Mouse (Mus musculus) CH12.LX (cell line): ENCODE data around the gene Mgat4b. TPM values are rescaled to one million over a fixed set of nuclear protein-coding genes. Genes with fewer than 3 reads are reported as not detected.

ENCODE experiments used
- DNase-seq: peaks from one replicate; pipeline ENCODE4 v3.0.0-alpha.2; 2013; ENCODE audit errors: extremely low read depth
- H3K27ac ChIP-seq: 2 replicates; pipeline ENCODE4 v1.5.1; 2012; ENCODE audit warnings: low read depth, mild to moderate bottlenecking, control low read depth, moderate library complexity; ENCODE audit not compliant: insufficient read depth
- H3K27me3 ChIP-seq: replicated peaks from 2 replicates; pipeline ENCODE3; 2012; ENCODE audit warnings: inconsistent platforms
- H3K36me3 ChIP-seq, 2 experiments: replicated peaks in 1 of 2; 2 replicates each; pipeline versions ENCODE3 to v1.6.1; 2012; ENCODE audit warnings: inconsistent platforms in 1 of 2, low read length in 1 of 2, mild to moderate bottlenecking in 1 of 2, mixed read lengths in 1 of 2, moderate library complexity in 1 of 2; ENCODE audit not compliant: control insufficient read depth in 1 of 2, insufficient read depth in 1 of 2
- H3K4me1 ChIP-seq, 2 experiments: 2 replicates each; pipeline ENCODE4 v1.6.1; 2012; ENCODE audit warnings: inconsistent platforms in 1 of 2, moderate library complexity in 1 of 2; ENCODE audit not compliant: insufficient read depth in 2 of 2, control insufficient read depth in 1 of 2
- H3K4me2 ChIP-seq: 2 replicates; pipeline ENCODE4 v1.6.1; 2012; ENCODE audit warnings: low read depth, mild to moderate bottlenecking, control low read depth; ENCODE audit not compliant: poor library complexity, insufficient read depth, severe bottlenecking
- H3K4me3 ChIP-seq, 3 experiments: fragments of 150-350 bp in 1 of 3; sonication (generic) in 1 of 3; replicated peaks in 1 of 3; 2 replicates each; pipeline versions ENCODE3 to v1.5.1; 2011 to 2012; ENCODE audit warnings: low read depth in 2 of 3, low read length in 2 of 3, mild to moderate bottlenecking in 2 of 3, moderate library complexity in 2 of 3, control low read depth in 1 of 3, improper control_type of control experiment in 1 of 3, inconsistent platforms in 1 of 3, mixed read lengths in 1 of 3; ENCODE audit not compliant: poor library complexity in 1 of 3
- H3K79me2 ChIP-seq: replicated peaks from 2 replicates; pipeline ENCODE4 v1.6.1; 2012; ENCODE audit warnings: mild to moderate bottlenecking, moderate library complexity; ENCODE audit not compliant: control insufficient read depth, poor library complexity, insufficient read depth, severe bottlenecking; ENCODE audit errors: extremely low read depth
- H3K9ac ChIP-seq: 2 replicates; pipeline ENCODE4 v1.6.1; 2012; ENCODE audit warnings: low read depth, mild to moderate bottlenecking, control low read depth, moderate library complexity; ENCODE audit not compliant: insufficient read depth
- H3K9me3 ChIP-seq: replicated peaks from 2 replicates; pipeline ENCODE3; 2012; ENCODE audit warnings: low read length, inconsistent platforms, mixed read lengths
- CHD1 ChIP-seq: IDR thresholded peaks from 2 replicates; pipeline ENCODE4 v1.6.1; 2012; ENCODE audit warnings: low read depth, low read length, improper control_type of control experiment, inconsistent platforms
- CHD2 ChIP-seq: IDR thresholded peaks from 2 replicates; pipeline ENCODE4 v1.6.1; 2011; ENCODE audit warnings: low read length, improper control_type of control experiment
- CTCF ChIP-seq, 2 experiments: IDR thresholded peaks in 1 of 2; conservative IDR thresholded peaks in 1 of 2; 2 replicates each; pipeline ENCODE4 v1.5.1; 2011 to 2012; ENCODE audit warnings: low read depth in 2 of 2, low read length in 2 of 2, improper control_type of control experiment in 1 of 2, inconsistent platforms in 1 of 2, mild to moderate bottlenecking in 1 of 2, moderate library complexity in 1 of 2
- E2F4 ChIP-seq: IDR thresholded peaks from 2 replicates; pipeline ENCODE4 v1.6.1; 2011; ENCODE audit warnings: low read depth, low read length, improper control_type of control experiment; ENCODE audit not compliant: insufficient replicate concordance
- MEF2A ChIP-seq: IDR thresholded peaks from 2 replicates; pipeline ENCODE4 v1.6.1; 2014; ENCODE audit warnings: low read depth, mild to moderate bottlenecking, inconsistent platforms, low read length, improper control_type of control experiment, borderline replicate concordance
- MXI1 ChIP-seq: IDR thresholded peaks from 2 replicates; pipeline ENCODE4 v1.6.1; 2011; ENCODE audit warnings: mild to moderate bottlenecking, low read depth, low read length, improper control_type of control experiment
- SIN3A ChIP-seq: IDR thresholded peaks from 2 replicates; pipeline ENCODE4 v1.6.1; 2012; ENCODE audit warnings: low read length, improper control_type of control experiment, inconsistent platforms
- UBTF ChIP-seq: IDR thresholded peaks from 2 replicates; pipeline ENCODE4 v1.6.1; 2012; ENCODE audit warnings: low read depth, mild to moderate bottlenecking, inconsistent platforms, low read length, improper control_type of control experiment, moderate library complexity
- USF1 ChIP-seq: IDR thresholded peaks from 2 replicates; pipeline ENCODE4 v1.6.1; 2014; ENCODE audit warnings: low read depth, mild to moderate bottlenecking, inconsistent platforms, low read length, improper control_type of control experiment
- ZKSCAN1 ChIP-seq: IDR thresholded peaks from 2 replicates; pipeline ENCODE4 v1.6.1; 2012; ENCODE audit warnings: low read depth, inconsistent platforms, low read length, improper control_type of control experiment, borderline replicate concordance
- ZMIZ1 ChIP-seq: IDR thresholded peaks from 2 replicates; pipeline ENCODE4 v1.6.1; 2012; ENCODE audit warnings: low read depth, mild to moderate bottlenecking, inconsistent platforms, low read length, improper control_type of control experiment
- dilution Hi-C: fragments of 300-500 bp; cut with MboI; formaldehyde crosslinking; loops from 2 replicates; pipeline ENCODE4 v1.14.3; 2020; ENCODE audit warnings: low sequenced_read_pairs; ENCODE audit not compliant: extremely low pct_unique_long_range_greater_than_20kb, extremely low pct_ligation_motif_present
- in situ Hi-C: fragments of 300-500 bp; cut with MboI; formaldehyde crosslinking; loops from 3 replicates; pipeline ENCODE4 v1.14.3; 2019; ENCODE audit warnings: low sequenced_read_pairs, low pct_ligation_motif_present, low pct_unique_long_range_greater_than_20kb, mixed read lengths
- polyA plus RNA-seq: library from polyadenylated mRNA; unstranded; fragments of >175 nt; gene quantifications from 2 replicates; pipeline ENCODE4 v1.2.1, GENCODE M21; 2012; ENCODE audit warnings: low read depth; ENCODE audit not compliant: insufficient read length
- total RNA-seq, 2 experiments: library from RNA; depleted of rRNA; stranded (reverse); fragments of 300-350 nt in 1 of 2; fragments of >200 nt in 1 of 2; gene quantifications; 2 replicates each; pipeline ENCODE4 v1.2.3; 2012 to 2014

Gene Mgat4b
- total and polyA plus RNA-seq, 3 experiments: 4.6 to 27.4 (median 16.2) TPM

- TF ChIP-seq ZKSCAN1 (no peak), CHD2 (peak; percentile 87), ZMIZ1 (peak; percentile 76; the same call in 1 of the 2 replicates), UBTF (0 out of 2 replicates have a peak, but pooled peaks have one; percentile 19), MEF2A (peak; percentile 95), SIN3A (peak; percentile 97), MXI1 (peak; percentile 70)
Measured at GRCm38 (mm10) chr11:50212848-50213758, 2.4 kb downstream of the Mgat4b start (continued).

DNA sequence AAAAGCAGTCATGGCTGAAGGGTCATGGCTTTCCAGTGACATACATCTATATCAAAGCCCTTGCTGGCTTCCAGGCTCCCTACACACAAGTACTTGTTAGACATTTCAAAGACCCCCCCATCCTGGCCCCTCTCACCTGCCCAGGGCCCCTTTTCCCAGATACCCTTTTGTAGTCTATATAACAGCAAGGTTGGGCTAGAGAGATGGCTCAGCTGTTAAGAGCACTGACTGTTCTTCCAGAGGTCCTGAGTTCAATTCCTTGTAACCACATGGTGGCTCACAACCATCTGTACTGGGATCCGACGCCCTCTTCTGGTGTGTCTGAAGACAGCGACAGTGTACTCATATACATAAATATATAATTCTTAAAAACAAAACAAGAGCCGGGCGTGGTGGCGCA, 3.9 kb downstream of the Mgat4b start:
- Histone ChIP-seq H3K36me3 (peaks cover 0 to 8% of the 10 kb centered on the region in 2 experiments), H3K4me2 (no peak overlapping the region), H3K4me3 (no peak overlapping the region), H3K27ac (no peak overlapping the region), H3K27me3 (no peaks in the 10 kb centered on the region), H3K79me2 (peaks cover 9% of the 10 kb centered on the region), H3K9me3 (no peaks in the 10 kb centered on the region), H3K9ac (no peak overlapping the region), H3K4me1 (peaks cover 27 to 62% of the 10 kb centered on the region in 2 experiments)
- in situ Hi-C loops: loop anchor here (5.0 kb wide), 1 partner anchor 37 kb away; no protein-coding TSS in a partner anchor
- dilution Hi-C loops: no loop called here
- TF ChIP-seq CHD2: no peak
- TF ChIP-seq E2F4: no peak
- TF ChIP-seq CTCF (conservative IDR thresholded peaks at IDR 0.05 in 1 of 2, IDR thresholded peaks at IDR 0.05 in 1 of 2; ENCODE audit: low read depth in 2 of 2, low read length in 2 of 2): peak in 1 of 2 experiments; percentile 25; a peak in 1 of 4 replicates
- DNase-seq: no peak

DNA sequence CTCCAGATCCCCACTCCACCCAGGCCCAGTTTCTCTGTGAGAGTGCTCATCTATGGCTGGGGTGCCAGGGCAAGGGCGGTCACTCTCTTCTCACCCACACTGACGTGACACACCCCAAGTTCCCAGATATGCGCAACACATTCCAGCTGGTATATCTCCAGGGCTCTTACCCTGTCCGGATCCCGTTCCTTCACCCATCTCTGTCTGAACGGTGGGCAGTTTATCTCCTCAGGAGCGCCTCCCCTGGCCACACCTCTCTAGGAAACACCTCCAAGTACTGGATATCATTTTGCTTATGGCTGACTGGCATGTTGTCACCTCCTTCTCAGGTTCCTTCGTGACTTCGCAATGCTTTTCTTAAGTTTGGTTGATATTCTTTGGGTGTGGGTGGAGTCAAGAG, 4.9 kb downstream of the Mgat4b start:
- H3K79me2 ChIP-seq: no peaks in the 10 kb centered on the region
- no peak overlapping the region for H3K4me2 ChIP-seq
- H3K36me3 ChIP-seq: peaks cover 0 to 12% of the 10 kb centered on the region in 2 experiments
- no peak overlapping the region for H3K27ac ChIP-seq
- in situ Hi-C loops (no loop called here), dilution Hi-C loops (no loop called here)
- H3K4me1 ChIP-seq: peaks cover 27 to 66% of the 10 kb centered on the region in 2 experiments
- H3K27me3 ChIP-seq: no peaks in the 10 kb centered on the region
- TF ChIP-seq CHD1: no peak
- TF ChIP-seq USF1: no peak
- TF ChIP-seq CTCF (conservative IDR thresholded peaks at IDR 0.05 in 1 of 2, IDR thresholded peaks at IDR 0.05 in 1 of 2; ENCODE audit: low read depth in 2 of 2, low read length in 2 of 2): 0 out of 4 replicates have a peak, but pooled peaks of 1 of the 2 experiments have one; percentile 0
- TF ChIP-seq ZMIZ1: no peak
- no peak for TF ChIP-seq SIN3A
- H3K4me3 ChIP-seq: no peak overlapping the region
- no peak overlapping the region for H3K9ac ChIP-seq
- no peaks in the 10 kb centered on the region for H3K9me3 ChIP-seq
- no peak for DNase-seq
